Mouse (Mus musculus): ENCODE data around the gene Pkd2. TPM values are rescaled to one million over a fixed set of nuclear protein-coding genes. Genes with fewer than 3 reads are reported as not detected.
A peak's percentile ranks its signal among the peaks of the same experiment; 100 is the strongest.

Gene Pkd2
- total and polyA plus RNA-seq, 3 experiments: not detected

- Histone ChIP-seq H3K27ac (ENCODE audit: control insufficient read depth, low read depth, low read length) (peak within 1 kb of the TSS; percentile 63), H3K79me2 (ENCODE audit: control insufficient read depth, insufficient read depth, low read length, poor library complexity) (peaks cover 19% of the 10 kb centered on the region), H3K27me3 (ENCODE audit: control insufficient read depth in 1 of 2, insufficient read depth in 2 of 2, low read length in 2 of 2) (no peaks in the 10 kb centered on the region), H3K4me1 (ENCODE audit: control insufficient read depth in 1 of 2, insufficient read depth in 2 of 2, low read length in 2 of 2) (no peaks in the 10 kb centered on the region), H3K4me3 (ENCODE audit: control insufficient read depth in 1 of 2, insufficient read depth in 1 of 2, low read depth in 2 of 2, low read length in 2 of 2) (peak within 1 kb of the TSS; percentile 81 to 90), H3K36me3 (ENCODE audit: control insufficient read depth in 1 of 2, insufficient read depth in 2 of 2, low read length in 2 of 2) (peaks cover 0 to 6% of the 10 kb centered on the region in 2 experiments), H3K9ac (ENCODE audit: control insufficient read depth, low read depth, low read length, poor library complexity, severe bottlenecking) (peak within 1 kb of the TSS; percentile 80), H3K9me3 (replicated peaks; ENCODE audit: insufficient read depth, low read length) (no peaks in the 10 kb centered on the region)
- DNase-seq (ENCODE audit: low read depth, low spot score): peak; percentile 76
- TF ChIP-seq TBP (IDR thresholded peaks at IDR 0.05; ENCODE audit: low read depth, low read length) (no peak), MEF2A (IDR thresholded peaks at IDR 0.05; ENCODE audit: extremely low read depth, insufficient replicate concordance, low read depth, low read length, poor library complexity, severe bottlenecking) (no peak), POLR2A (IDR thresholded peaks at IDR 0.05; ENCODE audit: control insufficient read depth in 1 of 2, insufficient read depth in 1 of 2, low read depth in 1 of 2, low read length in 2 of 2, poor library complexity in 1 of 2) (peak; percentile 48; a peak in 2 of 4 replicates), MAFK (IDR thresholded peaks at IDR 0.05; ENCODE audit: borderline replicate concordance, low read depth, low read length) (no peak), GATA1 (IDR thresholded peaks at IDR 0.05; ENCODE audit: low read depth, low read length) (no peak), CHD2 (IDR thresholded peaks at IDR 0.05; ENCODE audit: low read length) (no peak), MAX (IDR thresholded peaks at IDR 0.05; ENCODE audit: low read length) (0 out of 2 replicates have a peak, but pooled peaks have one; percentile 23), USF2 (IDR thresholded peaks at IDR 0.05; ENCODE audit: borderline replicate concordance in 1 of 2, insufficient read depth in 1 of 2, low read depth in 1 of 2, low read length in 2 of 2) (no peak), MYB (IDR thresholded peaks at IDR 0.05; ENCODE audit: low read depth, low read length) (no peak), ZC3H11A (IDR thresholded peaks at IDR 0.05; ENCODE audit: low read depth, low read length) (no peak), ZNF384 (IDR thresholded peaks at IDR 0.05; ENCODE audit: low read depth, low read length) (no peak), RAD21 (IDR thresholded peaks at IDR 0.05; ENCODE audit: low read depth, low read length) (no peak), NELFE (IDR thresholded peaks at IDR 0.05; ENCODE audit: low read depth, low read length) (0 out of 2 replicates have a peak, but pooled peaks have one; percentile 26), MAZ (IDR thresholded peaks at IDR 0.05; ENCODE audit: low read depth, low read length) (0 out of 2 replicates have a peak, but pooled peaks have one; percentile 29), GABPA (IDR thresholded peaks at IDR 0.05; ENCODE audit: low read depth, low read length) (no peak), SIN3A (IDR thresholded peaks at IDR 0.05; ENCODE audit: low read length) (peak; percentile 42; the same call in 1 of the 2 replicates), TAL1 (IDR thresholded peaks at IDR 0.05; ENCODE audit: low read length) (no peak), BHLHE40 (IDR thresholded peaks at IDR 0.05; ENCODE audit: borderline replicate concordance, low read depth, low read length) (no peak), HCFC1 (IDR thresholded peaks at IDR 0.05; ENCODE audit: low read depth, low read length) (peak; percentile 58), EP300 (IDR thresholded peaks at IDR 0.05; ENCODE audit: low read depth in 1 of 2, low read length in 2 of 2) (no peak), NRF1 (IDR thresholded peaks at IDR 0.05; ENCODE audit: insufficient read depth, low read depth, low read length, poor library complexity, severe bottlenecking) (peak; percentile 63), ZMIZ1 (IDR thresholded peaks at IDR 0.05; ENCODE audit: low read depth, low read length) (no peak), ETS1 (IDR thresholded peaks at IDR 0.05; ENCODE audit: low read depth, low read length) (0 out of 2 replicates have a peak, but pooled peaks have one; percentile 2), JUND (IDR thresholded peaks at IDR 0.05; ENCODE audit: low read depth, low read length) (no peak)
Measured at GRCm38 (mm10) chr5:104508195-104508891, 49.1 kb downstream of the Pkd2 start, which contains the start of gene BC005561. Gene BC005561 (plus strand): TSS chr5:104508352.
